Mouse (Mus musculus) fat pad, adult 2 months (tissue): Measurements from ENCODE around the gene Prelid3b.

Experiments
- DNase-seq: peaks from one replicate; pipeline ENCODE4 v3.0.0-alpha.2; 2011; ENCODE audit warnings: low read depth, low spot score; ENCODE audit errors: extremely low read depth

The Prelid3b gene

DNA sequence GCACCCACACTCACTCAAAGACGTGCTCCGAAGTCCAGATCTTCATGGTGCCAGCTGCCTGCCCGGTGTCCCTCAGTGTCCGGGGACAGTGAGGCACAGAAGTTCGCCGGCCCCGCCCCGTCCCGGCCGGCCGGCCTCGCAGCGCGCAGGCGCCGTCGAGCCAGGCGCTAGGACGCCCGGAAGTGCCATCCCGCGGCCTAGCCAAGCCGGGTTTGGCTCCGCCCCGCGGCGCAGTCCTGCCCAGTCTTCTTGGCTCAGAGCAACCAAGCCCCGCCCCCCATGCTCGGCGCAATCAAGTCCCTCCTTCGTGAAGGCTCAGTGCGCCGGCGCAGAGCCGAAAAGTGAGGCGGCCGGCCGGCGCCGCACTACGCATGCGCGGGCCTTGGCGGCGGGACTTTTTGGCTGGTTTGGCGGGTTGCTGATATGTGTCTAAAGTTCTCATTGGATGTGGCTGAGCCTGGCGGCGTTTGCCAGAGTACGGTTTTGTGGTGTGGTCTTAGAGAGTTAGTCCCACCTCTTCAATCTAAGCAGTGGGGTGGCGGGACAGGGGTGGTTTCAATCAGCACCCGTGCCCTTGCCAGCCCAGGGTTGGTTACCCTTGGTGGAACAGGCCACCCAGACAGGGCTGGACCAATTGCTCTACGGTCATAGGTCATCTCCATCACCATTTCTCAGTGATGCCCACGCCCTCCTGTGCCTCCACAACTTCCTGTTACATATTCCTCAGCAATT lies at the start of gene Prelid3b:
Gene Prelid3b (minus strand): TSS at position 264 of the 732 bp plus-strand sequence.
- DNase-seq: peak; percentile 76

DNA sequence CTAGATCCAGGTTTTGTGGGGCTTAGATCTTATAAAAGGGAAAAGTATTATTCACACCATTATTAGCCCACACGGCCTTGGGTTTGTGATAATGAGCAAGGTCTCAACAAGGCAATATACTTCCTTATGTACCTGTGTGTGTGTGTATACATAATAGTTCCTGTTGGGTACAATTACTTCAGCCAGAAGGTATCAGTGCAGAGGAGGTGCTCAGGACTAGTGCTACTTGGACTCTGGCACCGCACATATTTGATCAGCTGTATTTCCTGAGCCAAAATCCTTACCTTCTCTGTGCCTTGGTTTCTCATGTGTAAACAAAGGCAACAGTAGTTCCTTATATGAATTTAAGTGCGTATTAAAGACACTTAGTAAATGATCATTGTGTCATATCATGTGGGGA lies 49.3 kb upstream of the Prelid3b start:
- no peak for DNase-seq

GRCm38 (mm10) chr2:174517141-174518079 lies 44.5 kb upstream of the Prelid3b start:
- no peak for DNase-seq

DNA sequence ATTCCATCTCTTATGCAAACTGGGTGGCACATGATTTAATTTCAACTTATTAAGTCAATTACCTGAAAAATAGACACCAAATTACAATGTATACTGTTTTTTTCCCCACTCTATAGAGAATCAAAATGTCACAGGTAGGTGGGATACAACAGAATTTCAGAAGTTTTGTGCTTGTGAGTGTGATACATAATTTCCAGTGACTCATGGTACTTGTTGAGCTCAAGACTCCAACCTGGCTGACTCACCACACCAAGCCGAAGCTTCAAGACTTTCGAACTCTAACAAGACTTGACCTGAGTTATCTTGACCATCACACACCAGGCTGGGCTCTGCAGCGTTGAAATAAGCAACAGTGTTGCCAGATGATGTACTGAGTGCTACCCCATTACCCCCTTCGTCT lies 42.0 kb upstream of the Prelid3b start:
- no peak for DNase-seq

- no peak for DNase-seq
Measured at GRCm38 (mm10) chr2:174513827-174514226, 40.9 kb upstream of the Prelid3b start.

DNA sequence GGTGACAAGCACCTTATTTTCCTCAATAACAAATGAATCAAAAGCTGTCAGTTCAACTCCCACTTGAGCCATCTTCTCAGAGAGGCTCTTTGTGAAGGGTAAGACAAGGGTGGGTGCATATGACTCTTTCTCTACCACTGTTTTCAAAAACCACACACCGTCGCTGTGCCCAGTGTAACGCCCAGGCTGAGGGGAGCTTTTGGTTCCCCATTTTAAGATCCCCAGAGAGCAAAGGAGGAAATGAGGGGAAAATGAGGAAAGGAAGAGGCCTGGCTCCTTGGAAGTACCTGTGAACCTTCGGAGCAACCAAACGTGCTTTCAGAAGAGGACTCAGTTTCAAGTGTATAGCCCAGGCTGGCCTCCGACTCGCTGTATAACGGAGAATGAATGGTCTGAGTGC lies 36.9 kb upstream of the Prelid3b start:
- DNase-seq: no peak

DNA sequence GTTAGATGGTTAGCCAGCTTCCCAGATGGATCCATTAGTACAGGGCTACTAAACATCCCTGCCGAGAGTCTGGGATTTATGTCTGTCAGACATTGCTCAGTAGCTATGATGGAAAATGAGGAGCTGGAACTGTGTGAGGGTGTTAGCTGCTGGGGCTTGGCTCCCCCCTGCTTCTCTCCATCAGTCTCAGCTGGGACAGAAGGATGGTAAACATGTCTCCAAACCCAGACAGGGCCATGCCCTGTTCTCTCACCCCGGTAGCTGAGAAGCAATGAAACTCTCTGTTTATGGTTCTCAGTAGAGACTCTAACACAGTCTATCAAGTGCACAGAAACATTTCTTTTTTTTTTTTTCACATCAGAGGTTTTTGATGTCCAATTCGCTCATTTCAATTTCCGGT lies 35.1 kb upstream of the Prelid3b start:
- DNase-seq: no peak

DNA sequence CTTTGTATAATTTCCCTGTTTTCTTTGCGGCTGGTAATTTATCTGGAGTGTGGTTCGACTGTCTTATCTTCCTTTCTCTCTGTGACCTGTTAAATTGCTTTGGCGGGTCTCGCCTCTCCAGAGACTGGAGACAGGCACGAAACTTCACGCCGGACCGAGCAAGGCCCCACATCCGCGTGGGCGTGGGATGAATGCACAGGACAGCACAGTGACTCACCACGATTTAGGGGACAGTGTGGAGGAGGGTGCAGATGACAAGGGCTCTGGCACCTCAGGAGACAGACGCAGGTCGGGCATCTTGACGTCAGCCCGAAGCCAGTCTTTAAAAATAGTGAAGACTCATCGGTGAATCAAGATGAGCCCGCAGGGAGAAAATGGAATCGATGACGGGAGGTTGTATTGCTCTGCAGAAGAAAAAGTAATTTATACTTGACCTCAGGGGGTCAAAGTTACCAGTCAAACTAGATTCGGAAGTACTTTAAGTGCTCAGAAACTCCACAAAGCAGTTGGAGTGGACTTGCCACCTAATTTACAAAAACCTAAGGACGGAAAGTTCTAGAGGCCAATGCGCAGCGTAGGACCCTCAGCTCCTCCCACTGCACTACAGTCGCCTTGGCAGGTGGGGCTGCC lies 30.1 kb upstream of the Prelid3b start:
- DNase-seq: no peak

DNA sequence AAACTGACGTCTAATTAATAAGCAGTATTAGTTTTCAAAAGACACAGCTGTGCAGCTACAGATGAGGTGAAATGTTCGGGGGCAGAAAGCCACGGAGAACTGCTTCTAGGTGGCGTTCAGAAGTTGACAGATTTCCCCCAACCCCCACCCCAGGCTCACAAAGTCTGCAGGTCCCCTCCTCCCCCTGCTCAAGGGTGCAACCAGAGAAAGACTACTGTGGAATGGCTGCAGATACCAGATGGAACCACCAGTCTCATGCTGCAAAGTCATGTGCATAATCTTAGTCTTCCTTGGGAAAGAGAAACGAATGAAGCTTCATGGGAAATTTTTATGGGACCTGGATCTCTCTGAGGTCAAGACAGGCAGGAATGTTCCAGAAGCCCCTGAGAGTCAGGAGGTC lies 29.4 kb upstream of the Prelid3b start:
- no peak for DNase-seq

DNA sequence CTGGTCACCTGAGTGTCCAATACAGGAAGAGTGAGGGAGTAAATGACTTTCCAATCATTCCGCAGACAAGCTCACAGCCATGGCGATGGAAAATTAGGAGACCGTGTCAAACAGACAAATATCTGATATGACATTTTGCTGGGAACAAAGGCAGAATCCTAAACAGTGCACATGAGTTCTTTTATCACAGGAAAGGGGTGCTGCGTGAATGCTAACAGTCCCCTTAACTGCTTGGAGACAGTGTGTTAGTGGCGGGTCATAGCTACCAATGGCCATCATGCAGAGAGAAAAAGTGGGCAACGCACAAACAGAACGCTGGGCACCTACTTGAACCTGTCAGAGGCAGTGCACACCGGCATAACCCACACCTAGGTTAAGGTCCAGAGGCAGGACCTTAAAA lies 28.6 kb upstream of the Prelid3b start:
- DNase-seq: no peak

GRCm38 (mm10) chr2:174500814-174501503 lies 28.1 kb upstream of the Prelid3b start:
- no peak for DNase-seq

- no peak for DNase-seq
Measured at GRCm38 (mm10) chr2:174492858-174493257, 20.0 kb upstream of the Prelid3b start.

DNA sequence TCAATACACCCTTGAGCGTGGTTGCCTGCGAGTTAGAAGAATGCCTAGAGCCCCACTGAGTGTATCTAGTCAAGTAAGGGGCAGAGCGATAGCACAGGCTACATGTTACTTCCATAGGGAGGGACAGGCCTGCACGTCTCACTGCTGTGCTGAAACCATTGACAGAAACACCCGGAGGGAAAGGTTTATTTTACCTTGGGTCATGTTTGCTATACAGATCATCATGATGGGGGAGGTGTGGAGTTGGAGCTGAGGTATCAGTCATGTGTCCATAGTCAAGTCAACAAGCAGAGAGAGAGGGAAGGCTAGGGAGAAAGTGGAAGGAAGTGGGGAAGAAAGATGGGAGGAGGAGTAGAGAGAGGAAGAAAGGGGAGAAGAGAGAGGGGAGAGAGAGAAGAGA lies 14.1 kb upstream of the Prelid3b start:
- no peak for DNase-seq

DNA sequence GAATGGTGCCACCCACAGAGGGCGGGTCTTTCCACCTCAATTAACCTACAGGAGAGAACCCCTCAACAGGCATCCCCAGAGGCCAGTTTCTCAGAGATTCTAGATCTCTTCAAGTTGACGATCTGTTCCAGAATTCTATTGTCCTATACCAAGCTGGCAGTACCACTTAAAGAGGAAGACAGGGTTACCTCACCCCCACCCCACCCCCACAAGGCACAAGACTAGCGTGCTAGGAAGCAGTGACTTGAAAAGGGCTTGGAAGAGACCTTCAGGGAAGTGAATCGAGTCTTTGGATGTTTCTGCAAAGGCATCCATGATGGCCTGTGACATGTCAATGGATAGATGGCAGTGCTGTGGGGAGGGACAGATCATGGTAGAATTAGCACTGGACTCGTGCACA lies 5.9 kb upstream of the Prelid3b start:
- DNase-seq: no peak

- no peak for DNase-seq
Measured at GRCm38 (mm10) chr2:174477543-174478319, 4.8 kb upstream of the Prelid3b start.

GRCm38 (mm10) chr2:174473550-174473927 lies 658 bp upstream of the Prelid3b start:
- DNase-seq: no peak

DNA sequence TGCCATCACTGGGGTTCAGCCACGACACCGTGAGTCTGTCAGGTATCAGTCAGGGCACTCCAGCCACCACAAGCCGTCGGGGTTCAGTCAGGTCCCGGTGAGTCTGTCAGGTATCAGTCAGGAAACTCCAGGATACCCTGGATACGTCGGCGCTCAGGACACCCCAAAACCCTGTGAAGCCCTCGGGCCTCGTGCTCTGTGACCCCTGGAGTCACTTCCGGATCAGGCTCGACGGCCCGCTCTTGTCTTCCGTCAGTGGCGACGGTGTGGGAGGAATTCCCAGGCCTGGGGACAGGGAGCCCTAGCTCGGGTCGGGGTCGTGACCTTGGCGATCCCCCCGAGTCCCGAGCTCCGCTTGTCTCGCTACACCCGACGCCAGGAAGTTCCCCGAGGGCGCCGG lies 474 bp downstream of the Prelid3b start:
- DNase-seq: no peak

GRCm38 (mm10) chr2:174470786-174471405 lies 2.0 kb downstream of the Prelid3b start:
- no peak for DNase-seq

DNA sequence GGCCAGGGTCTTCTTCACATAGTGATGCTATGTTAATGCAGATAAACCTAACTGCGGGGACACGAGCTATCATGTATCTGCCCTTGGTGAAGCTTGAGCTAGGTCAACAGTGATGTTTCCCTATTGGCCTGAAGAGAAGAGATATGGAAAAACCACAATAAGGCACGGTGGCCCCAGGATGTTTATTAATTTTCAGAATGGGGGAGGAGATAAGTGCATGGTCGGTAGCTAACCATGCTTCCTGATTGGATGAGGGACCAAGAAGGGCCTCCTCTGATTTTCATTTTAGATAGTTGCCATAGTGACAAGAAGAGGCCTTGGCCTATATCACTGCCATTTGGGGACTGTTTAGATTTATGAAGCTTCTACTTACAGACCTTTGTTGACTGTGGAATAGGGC lies 2.5 kb downstream of the Prelid3b start:
- no peak for DNase-seq
